Mouse (Mus musculus) CH12.LX (cell line): ENCODE measurements at regions not wholly inside any gene's neighbourhood (a gene's known extent, or its start where the extent isn't known, plus 50 kb on each side); places are given as distances from the start of the nearest gene placed in this dataset.
A peak's percentile ranks its signal among the peaks of the same experiment; 100 is the strongest.

ENCODE experiments used
- DNase-seq: peaks from one replicate; pipeline ENCODE4 v3.0.0-alpha.2; 2013; ENCODE audit errors: extremely low read depth
- H3K27ac ChIP-seq: 2 replicates; pipeline ENCODE4 v1.5.1; 2012; ENCODE audit warnings: low read depth, mild to moderate bottlenecking, control low read depth, moderate library complexity; ENCODE audit not compliant: insufficient read depth
- H3K27me3 ChIP-seq: replicated peaks from 2 replicates; pipeline ENCODE3; 2012; ENCODE audit warnings: inconsistent platforms
- H3K36me3 ChIP-seq, 2 experiments: replicated peaks in 1 of 2; 2 replicates each; pipeline versions ENCODE3 to v1.6.1; 2012; ENCODE audit warnings: inconsistent platforms in 1 of 2, low read length in 1 of 2, mild to moderate bottlenecking in 1 of 2, mixed read lengths in 1 of 2, moderate library complexity in 1 of 2; ENCODE audit not compliant: control insufficient read depth in 1 of 2, insufficient read depth in 1 of 2
- H3K4me1 ChIP-seq, 2 experiments: 2 replicates each; pipeline ENCODE4 v1.6.1; 2012; ENCODE audit warnings: inconsistent platforms in 1 of 2, moderate library complexity in 1 of 2; ENCODE audit not compliant: insufficient read depth in 2 of 2, control insufficient read depth in 1 of 2
- H3K4me2 ChIP-seq: 2 replicates; pipeline ENCODE4 v1.6.1; 2012; ENCODE audit warnings: low read depth, mild to moderate bottlenecking, control low read depth; ENCODE audit not compliant: poor library complexity, insufficient read depth, severe bottlenecking
- H3K4me3 ChIP-seq, 3 experiments: fragments of 150-350 bp in 1 of 3; sonication (generic) in 1 of 3; replicated peaks in 1 of 3; 2 replicates each; pipeline versions ENCODE3 to v1.5.1; 2011 to 2012; ENCODE audit warnings: low read depth in 2 of 3, low read length in 2 of 3, mild to moderate bottlenecking in 2 of 3, moderate library complexity in 2 of 3, control low read depth in 1 of 3, improper control_type of control experiment in 1 of 3, inconsistent platforms in 1 of 3, mixed read lengths in 1 of 3; ENCODE audit not compliant: poor library complexity in 1 of 3
- H3K79me2 ChIP-seq: replicated peaks from 2 replicates; pipeline ENCODE4 v1.6.1; 2012; ENCODE audit warnings: mild to moderate bottlenecking, moderate library complexity; ENCODE audit not compliant: control insufficient read depth, poor library complexity, insufficient read depth, severe bottlenecking; ENCODE audit errors: extremely low read depth
- H3K9ac ChIP-seq: 2 replicates; pipeline ENCODE4 v1.6.1; 2012; ENCODE audit warnings: low read depth, mild to moderate bottlenecking, control low read depth, moderate library complexity; ENCODE audit not compliant: insufficient read depth
- H3K9me3 ChIP-seq: replicated peaks from 2 replicates; pipeline ENCODE3; 2012; ENCODE audit warnings: low read length, inconsistent platforms, mixed read lengths
- BHLHE40 ChIP-seq: IDR thresholded peaks from 2 replicates; pipeline ENCODE4 v1.6.1; 2011; ENCODE audit warnings: mild to moderate bottlenecking, low read depth, low read length, improper control_type of control experiment
- IRF4 ChIP-seq: IDR thresholded peaks from 2 replicates; pipeline ENCODE4 v1.6.1; 2014; ENCODE audit warnings: low read depth, mild to moderate bottlenecking, inconsistent platforms, low read length, improper control_type of control experiment
- JUND ChIP-seq: conservative IDR thresholded peaks from 2 replicates; pipeline ENCODE4 v1.6.1; 2011; ENCODE audit warnings: low read depth, low read length, improper control_type of control experiment
- MXI1 ChIP-seq: IDR thresholded peaks from 2 replicates; pipeline ENCODE4 v1.6.1; 2011; ENCODE audit warnings: mild to moderate bottlenecking, low read depth, low read length, improper control_type of control experiment
- PAX5 ChIP-seq: IDR thresholded peaks from 2 replicates; pipeline ENCODE4 v1.6.1; 2012; ENCODE audit warnings: low read length, inconsistent platforms, mixed read lengths
- POLR2AphosphoS2 ChIP-seq: IDR thresholded peaks from 2 replicates; pipeline ENCODE4 v1.6.1; 2011; ENCODE audit warnings: low read depth, low read length, improper control_type of control experiment
- USF1 ChIP-seq: IDR thresholded peaks from 2 replicates; pipeline ENCODE4 v1.6.1; 2014; ENCODE audit warnings: low read depth, mild to moderate bottlenecking, inconsistent platforms, low read length, improper control_type of control experiment
- ZNF384 ChIP-seq: IDR thresholded peaks from 2 replicates; pipeline ENCODE4 v1.6.1; 2012; ENCODE audit warnings: low read depth, low read length, improper control_type of control experiment, inconsistent platforms
- dilution Hi-C: fragments of 300-500 bp; cut with MboI; formaldehyde crosslinking; loops from 2 replicates; pipeline ENCODE4 v1.14.3; 2020; ENCODE audit warnings: low sequenced_read_pairs; ENCODE audit not compliant: extremely low pct_unique_long_range_greater_than_20kb, extremely low pct_ligation_motif_present
- in situ Hi-C: fragments of 300-500 bp; cut with MboI; formaldehyde crosslinking; loops from 3 replicates; pipeline ENCODE4 v1.14.3; 2019; ENCODE audit warnings: low sequenced_read_pairs, low pct_ligation_motif_present, low pct_unique_long_range_greater_than_20kb, mixed read lengths

- no peaks in the 10 kb centered on the region for H3K27me3 ChIP-seq
- no peaks in the 10 kb centered on the region for H3K79me2 ChIP-seq
- in situ Hi-C loops: no loop called here
- no peak overlapping the region for H3K9ac ChIP-seq
- no peak overlapping the region for H3K4me3 ChIP-seq
- TF ChIP-seq MXI1 (no peak), IRF4 (no peak)
- H3K9me3 ChIP-seq: no peaks in the 10 kb centered on the region
- H3K27ac ChIP-seq: no peak overlapping the region
- no peaks in the 10 kb centered on the region for H3K36me3 ChIP-seq
- H3K4me2 ChIP-seq: peak overlapping the region; percentile 84
- dilution Hi-C loops: no loop called here
- H3K4me1 ChIP-seq: no peaks in the 10 kb centered on the region
- DNase-seq: no peak
Observed at GRCm38 (mm10) chr1:72036141-72036540, 176.0 kb downstream of the Mreg start.

- TF ChIP-seq BHLHE40 (no peak), PAX5 (no peak), JUND (no peak)
- Histone ChIP-seq H3K79me2 (no peaks in the 10 kb centered on the region), H3K27me3 (no peaks in the 10 kb centered on the region), H3K36me3 (no peaks in the 10 kb centered on the region), H3K9ac (no peak overlapping the region), H3K4me2 (no peak overlapping the region), H3K27ac (no peak overlapping the region), H3K4me3 (no peak overlapping the region), H3K9me3 (no peaks in the 10 kb centered on the region), H3K4me1 (no peaks in the 10 kb centered on the region)
- in situ Hi-C loops: no loop called here
- dilution Hi-C loops: no loop called here
- no peak for DNase-seq
Observed at GRCm38 (mm10) chr1:72033941-72034340, 178.2 kb downstream of the Mreg start.

DNA sequence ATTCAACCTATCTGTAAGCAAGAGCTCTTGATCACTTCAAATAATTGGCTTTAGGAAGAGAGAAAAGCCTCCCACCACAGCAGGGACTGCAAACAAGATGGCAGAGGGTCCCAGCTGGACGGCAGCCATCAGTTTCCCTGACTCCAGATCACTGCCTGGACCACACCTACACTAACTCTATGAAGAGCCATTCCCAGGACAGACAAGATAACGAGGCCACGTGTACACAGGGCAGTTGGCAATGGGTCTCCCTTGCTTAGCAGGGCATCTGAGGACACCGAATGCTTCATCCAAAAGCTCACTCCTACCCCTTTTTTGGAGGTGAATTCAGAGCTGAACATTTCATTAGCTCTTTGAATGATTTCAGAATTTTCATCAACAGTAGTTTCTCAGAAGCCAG, 179.9 kb downstream of the Mreg start:
- in situ Hi-C loops: no loop called here
- Histone ChIP-seq H3K4me2 (no peak overlapping the region), H3K4me1 (no peaks in the 10 kb centered on the region), H3K4me3 (no peak overlapping the region), H3K27ac (no peak overlapping the region), H3K79me2 (no peaks in the 10 kb centered on the region), H3K9me3 (no peaks in the 10 kb centered on the region), H3K36me3 (no peaks in the 10 kb centered on the region), H3K27me3 (no peaks in the 10 kb centered on the region), H3K9ac (no peak overlapping the region)
- dilution Hi-C loops: no loop called here
- DNase-seq: no peak
- TF ChIP-seq POLR2AphosphoS2 (no peak), PAX5 (no peak), USF1 (no peak), ZNF384 (no peak), IRF4 (no peak)
